Mouse (Mus musculus): ENCODE data around the gene H2-Q2. TPM values are rescaled to one million over a fixed set of nuclear protein-coding genes. Genes with fewer than 3 reads are reported as not detected.
"Not testable (repeated sequence)": the region's sequence is repeated elsewhere in the genome, so short reads cannot be mapped to it uniquely, and the experiment has no call there.

H2-Q2 gene
- polyA plus RNA-seq, 1 experiment from 2014 or later = 1.5 TPM

GRCm38 (mm10) chr17:35318671-35319070 lies 23.4 kb upstream of the H2-Q2 start:
- DNase-seq = no peak
- Histone ChIP-seq H3K9ac (replicated peaks; ENCODE audit: low read length) (no peak overlapping the region), H3K4me3 (replicated peaks; ENCODE audit: low read depth, low read length) (no peak overlapping the region)

GRCm38 (mm10) chr17:35320327-35321081 lies 21.5 kb upstream of the H2-Q2 start, which contains the start of gene H2-Q1:
TSS of gene H2-Q1 (plus strand) at chr17:35320405.
- peaks cover 12% of the 10 kb centered on the region for H3K27me3 ChIP-seq (ENCODE audit: control insufficient read depth, insufficient read depth, low read length)
- no peak within 1 kb of the TSS for H3K27ac ChIP-seq (replicated peaks; ENCODE audit: low read depth, low read length)
- H3K9ac ChIP-seq (replicated peaks; ENCODE audit: low read length) = peak within 1 kb of the TSS; percentile 36; the same call in 1 of the 2 replicates
- H3K36me3 ChIP-seq (ENCODE audit: control insufficient read depth, insufficient read depth, low read length) = no peaks in the 10 kb centered on the region
- peaks cover 5% of the 10 kb centered on the region; the same call in 1 of the 2 replicates for H3K4me1 ChIP-seq (ENCODE audit: control insufficient read depth, insufficient read depth, low read length)
- ATAC-seq (ENCODE audit: low FRiP score, low TSS enrichment) = no peak
- no peaks in the 10 kb centered on the region for H3K9me3 ChIP-seq (ENCODE audit: control insufficient read depth, low read length)
- peak within 1 kb of the TSS; percentile 31 for H3K4me3 ChIP-seq (replicated peaks; ENCODE audit: low read depth, low read length)
- 1% methylated on average over 55 of the region's 55 CpGs for WGBS
- H3K4me2 ChIP-seq (ENCODE audit: low read length) = peak within 1 kb of the TSS; percentile 58
- peak; percentile 37 for DNase-seq

More at GRCm38 (mm10) chr17:35318671-35319070, 23.4 kb upstream of the H2-Q2 start:
- Histone ChIP-seq H3K36me3 (ENCODE audit: control insufficient read depth, insufficient read depth, low read length) (no peaks in the 10 kb centered on the region), H3K4me1 (ENCODE audit: control insufficient read depth, insufficient read depth, low read length) (peaks cover 5% of the 10 kb centered on the region; the same call in 1 of the 2 replicates), H3K27ac (replicated peaks; ENCODE audit: low read depth, low read length) (no peak overlapping the region), H3K9me3 (ENCODE audit: control insufficient read depth, low read length) (no peaks in the 10 kb centered on the region), H3K27me3 (ENCODE audit: control insufficient read depth, insufficient read depth, low read length) (peaks cover 12% of the 10 kb centered on the region), H3K4me2 (ENCODE audit: low read length) (no peak overlapping the region)
- no peak for ATAC-seq (ENCODE audit: low FRiP score, low TSS enrichment)

GRCm38 (mm10) chr17:35325124-35325523 lies 16.9 kb upstream of the H2-Q2 start:
- ATAC-seq (ENCODE audit: low FRiP score, low TSS enrichment); H3K9me3 ChIP-seq (ENCODE audit: control insufficient read depth, low read length); H3K36me3 ChIP-seq (ENCODE audit: control insufficient read depth, insufficient read depth, low read length); H3K4me3 ChIP-seq (replicated peaks; ENCODE audit: low read depth, low read length); H3K4me2 ChIP-seq (ENCODE audit: low read length); H3K27ac ChIP-seq (replicated peaks; ENCODE audit: low read depth, low read length); H3K4me1 ChIP-seq (ENCODE audit: control insufficient read depth, insufficient read depth, low read length); H3K9ac ChIP-seq (replicated peaks; ENCODE audit: low read length): not testable (repeated sequence)
- peak; percentile 31 for DNase-seq
- WGBS = 60% methylated on average over 1 of the region's 1 CpGs
- peaks cover 12% of the 10 kb centered on the region for H3K27me3 ChIP-seq (ENCODE audit: control insufficient read depth, insufficient read depth, low read length)

GRCm38 (mm10) chr17:35326000-35326399 lies 16.0 kb upstream of the H2-Q2 start:
- not testable (repeated sequence) for H3K27ac ChIP-seq (replicated peaks; ENCODE audit: low read depth, low read length); H3K27me3 ChIP-seq (ENCODE audit: control insufficient read depth, insufficient read depth, low read length); H3K9ac ChIP-seq (replicated peaks; ENCODE audit: low read length); ATAC-seq (ENCODE audit: low FRiP score, low TSS enrichment); H3K4me1 ChIP-seq (ENCODE audit: control insufficient read depth, insufficient read depth, low read length); DNase-seq; H3K4me3 ChIP-seq (replicated peaks; ENCODE audit: low read depth, low read length); H3K9me3 ChIP-seq (ENCODE audit: control insufficient read depth, low read length); H3K4me2 ChIP-seq (ENCODE audit: low read length); H3K36me3 ChIP-seq (ENCODE audit: control insufficient read depth, insufficient read depth, low read length)

- H3K9me3 ChIP-seq (ENCODE audit: control insufficient read depth, low read length); H3K27me3 ChIP-seq (ENCODE audit: control insufficient read depth, insufficient read depth, low read length); H3K36me3 ChIP-seq (ENCODE audit: control insufficient read depth, insufficient read depth, low read length); DNase-seq; H3K4me3 ChIP-seq (replicated peaks; ENCODE audit: low read depth, low read length); H3K9ac ChIP-seq (replicated peaks; ENCODE audit: low read length); H3K4me1 ChIP-seq (ENCODE audit: control insufficient read depth, insufficient read depth, low read length); H3K4me2 ChIP-seq (ENCODE audit: low read length); ATAC-seq (ENCODE audit: low FRiP score, low TSS enrichment); H3K27ac ChIP-seq (replicated peaks; ENCODE audit: low read depth, low read length): not testable (repeated sequence)
- WGBS = 58% methylated on average over 3 of the region's 3 CpGs
Measured at GRCm38 (mm10) chr17:35329714-35330113, 12.3 kb upstream of the H2-Q2 start.

GRCm38 (mm10) chr17:35331546-35331945 lies 10.5 kb upstream of the H2-Q2 start:
- WGBS = 75% methylated on average over 6 of the region's 6 CpGs

GRCm38 (mm10) chr17:35342711-35343476 lies 852 bp downstream of the H2-Q2 start:
- peaks cover 29% of the 10 kb centered on the region for H3K27me3 ChIP-seq (ENCODE audit: control insufficient read depth, insufficient read depth, low read length)
- DNase-seq = peak; percentile 7
- no peak for ATAC-seq (ENCODE audit: low FRiP score, low TSS enrichment)

More at GRCm38 (mm10) chr17:35331546-35331945, 10.5 kb upstream of the H2-Q2 start:
- H3K27ac ChIP-seq (replicated peaks; ENCODE audit: low read depth, low read length); H3K9me3 ChIP-seq (ENCODE audit: control insufficient read depth, low read length); H3K36me3 ChIP-seq (ENCODE audit: control insufficient read depth, insufficient read depth, low read length); H3K4me2 ChIP-seq (ENCODE audit: low read length); H3K9ac ChIP-seq (replicated peaks; ENCODE audit: low read length); DNase-seq; ATAC-seq (ENCODE audit: low FRiP score, low TSS enrichment); H3K4me1 ChIP-seq (ENCODE audit: control insufficient read depth, insufficient read depth, low read length); H3K4me3 ChIP-seq (replicated peaks; ENCODE audit: low read depth, low read length); H3K27me3 ChIP-seq (ENCODE audit: control insufficient read depth, insufficient read depth, low read length): not testable (repeated sequence)

GRCm38 (mm10) chr17:35347659-35348058 lies 5.6 kb downstream of the H2-Q2 start:
- not testable (repeated sequence) for DNase-seq; H3K9me3 ChIP-seq (ENCODE audit: control insufficient read depth, low read length); H3K4me1 ChIP-seq (ENCODE audit: control insufficient read depth, insufficient read depth, low read length); H3K27ac ChIP-seq (replicated peaks; ENCODE audit: low read depth, low read length); H3K4me3 ChIP-seq (replicated peaks; ENCODE audit: low read depth, low read length); H3K4me2 ChIP-seq (ENCODE audit: low read length); ATAC-seq (ENCODE audit: low FRiP score, low TSS enrichment); H3K27me3 ChIP-seq (ENCODE audit: control insufficient read depth, insufficient read depth, low read length); H3K9ac ChIP-seq (replicated peaks; ENCODE audit: low read length); H3K36me3 ChIP-seq (ENCODE audit: control insufficient read depth, insufficient read depth, low read length)

More at GRCm38 (mm10) chr17:35342711-35343476, 852 bp downstream of the H2-Q2 start:
- peak overlapping the region; percentile 43 for H3K4me3 ChIP-seq (replicated peaks; ENCODE audit: low read depth, low read length)
- H3K4me2 ChIP-seq (ENCODE audit: low read length) = peak overlapping the region; percentile 71
- H3K9me3 ChIP-seq (ENCODE audit: control insufficient read depth, low read length) = no peaks in the 10 kb centered on the region
- peak overlapping the region; percentile 40 for H3K9ac ChIP-seq (replicated peaks; ENCODE audit: low read length)
- H3K4me1 ChIP-seq (ENCODE audit: control insufficient read depth, insufficient read depth, low read length) = peaks cover 3% of the 10 kb centered on the region; the same call in 1 of the 2 replicates
- WGBS = 4% methylated on average over 46 of the region's 46 CpGs
- H3K27ac ChIP-seq (replicated peaks; ENCODE audit: low read depth, low read length) = no peak overlapping the region
- H3K36me3 ChIP-seq (ENCODE audit: control insufficient read depth, insufficient read depth, low read length) = no peaks in the 10 kb centered on the region
